Mouse (Mus musculus) brain, embryonic 14.5 days (tissue): ENCODE data around the gene Akna.

Source experiments
- CTCF ChIP-seq: fragments of 200-500 bp; IDR thresholded peaks from 2 replicates; pipeline ENCODE4 v1.5.1; 2012; ENCODE audit warnings: inconsistent platforms, mild to moderate bottlenecking, moderate library complexity, borderline replicate concordance; ENCODE audit not compliant: insufficient read depth, insufficient read length; ENCODE audit errors: extremely low read depth
- POLR2A ChIP-seq: fragments of 200-500 bp; IDR thresholded peaks from 2 replicates; pipeline ENCODE4 v1.6.1; 2012; ENCODE audit warnings: mild to moderate bottlenecking, inconsistent platforms, borderline replicate concordance; ENCODE audit not compliant: poor library complexity, insufficient read depth, insufficient read length, severe bottlenecking; ENCODE audit errors: extremely low read depth

- no peak for TF ChIP-seq POLR2A
- no peak for TF ChIP-seq CTCF
Observed at GRCm38 (mm10) chr4:63423231-63423630, 20.1 kb upstream of the Akna start.
